Mouse (Mus musculus) kidney, postnatal 0 days (tissue): ENCODE measurements around the gene Cdpf1. TPM values are rescaled to one million over a fixed set of nuclear protein-coding genes. Genes with fewer than 3 reads are reported as not detected.

Source experiments
- ATAC-seq: fragments of 200-750 bp; cut with Nextera tagmentation; replicated peaks from 2 replicates; pipeline ENCODE4 v1.8.0; 2017; ENCODE audit warnings: low read depth, moderate number of reproducible peaks, moderate TSS enrichment, moderate library complexity; ENCODE audit not compliant: low FRiP score
- DNase-seq: peaks from one replicate; pipeline ENCODE4 v3.0.0-alpha.2; 2016; ENCODE audit warnings: low spot score
- H3K27ac ChIP-seq: fragments of 300-500 bp; sonication (generic); 2 replicates; pipeline ENCODE4 v1.5.1; 2014; ENCODE audit warnings: mild to moderate bottlenecking
- H3K27me3 ChIP-seq: fragments of 300-500 bp; sonication (generic); 2 replicates; pipeline ENCODE4 v1.6.1; 2014; ENCODE audit warnings: low read length, mixed read lengths; ENCODE audit not compliant: insufficient read depth
- H3K36me3 ChIP-seq: fragments of 300-500 bp; sonication (generic); 2 replicates; pipeline ENCODE4 v1.6.1; 2014; ENCODE audit warnings: low read length, mixed read lengths; ENCODE audit not compliant: insufficient read depth
- H3K4me1 ChIP-seq: fragments of 300-500 bp; sonication (generic); replicated peaks from 2 replicates; pipeline ENCODE4 v1.6.1; 2014; ENCODE audit warnings: antibody characterized with exemption, low read length, mixed read lengths; ENCODE audit not compliant: insufficient read depth
- H3K4me2 ChIP-seq: fragments of 300-500 bp; sonication (generic); 2 replicates; pipeline ENCODE4 v1.6.1; 2014; ENCODE audit warnings: mild to moderate bottlenecking, low read length, moderate library complexity, mixed read lengths
- H3K4me3 ChIP-seq: fragments of 300-500 bp; sonication (generic); replicated peaks from 2 replicates; pipeline ENCODE4 v1.5.1; 2014; ENCODE audit warnings: low read depth, low read length
- H3K9ac ChIP-seq: fragments of 300-500 bp; sonication (generic); 2 replicates; pipeline ENCODE4 v1.6.1; 2014; ENCODE audit warnings: low read depth, low read length
- H3K9me3 ChIP-seq: fragments of 300-500 bp; sonication (generic); replicated peaks from 2 replicates; pipeline ENCODE4 v1.6.1; 2016; ENCODE audit warnings: low read length, inconsistent platforms, mixed read lengths
- CTCF ChIP-seq: IDR thresholded peaks from 2 replicates; pipeline ENCODE4 v1.5.1; 2016; ENCODE audit warnings: antibody characterized with exemption, low read depth, mild to moderate bottlenecking, moderate library complexity
- WGBS: fragments of 180-500 bp; shearing (Covaris S2); extraction: QIAGEN DNeasy Blood & Tissue Kit; methylation state at CpG from one replicate; pipeline ENCODE4 v1.1.7; 2014; 5-methylcytosine and 5-hydroxymethylcytosine counted together
- polyA plus RNA-seq: library from polyadenylated mRNA; unstranded; fragments of >200 nt; fragmentation: Nextera tagmentation; extraction: Ambion mirVana; gene quantifications from 2 replicates; pipeline ENCODE4 v1.2.1, GENCODE M21; 2015

The Cdpf1 gene
- polyA plus RNA-seq, 1 experiment from 2014 or later: 38.5 TPM

GRCm38 (mm10) chr15:85828071-85828470 lies 16.6 kb upstream of the Cdpf1 start:
- no peak overlapping the region for H3K4me3 ChIP-seq
- no peaks in the 10 kb centered on the region for H3K27me3 ChIP-seq
- TF ChIP-seq CTCF: no peak
- H3K9ac ChIP-seq: no peak overlapping the region
- ATAC-seq (no peak), DNase-seq (no peak)
- 0 out of 2 replicates have a peak, but pooled peaks cover 3% of the 10 kb centered on the region for H3K4me1 ChIP-seq
- H3K36me3 ChIP-seq: no peaks in the 10 kb centered on the region
- H3K9me3 ChIP-seq: no peaks in the 10 kb centered on the region
- 83% methylated on average over 4 of the region's 4 CpGs for WGBS
- H3K4me2 ChIP-seq: no peak overlapping the region
- H3K27ac ChIP-seq: no peak overlapping the region

GRCm38 (mm10) chr15:85826676-85827075 lies 15.2 kb upstream of the Cdpf1 start:
- Histone ChIP-seq H3K36me3 (no peaks in the 10 kb centered on the region), H3K4me3 (no peak overlapping the region), H3K4me1 (no peaks in the 10 kb centered on the region), H3K4me2 (no peak overlapping the region), H3K9ac (no peak overlapping the region), H3K9me3 (no peaks in the 10 kb centered on the region), H3K27ac (no peak overlapping the region), H3K27me3 (no peaks in the 10 kb centered on the region)
- WGBS: 46% methylated on average over 5 of the region's 5 CpGs
- ATAC-seq (no peak), DNase-seq (no peak)
- no peak for TF ChIP-seq CTCF

- Histone ChIP-seq H3K9me3 (no peaks in the 10 kb centered on the region), H3K4me2 (peak overlapping the region; percentile 96), H3K36me3 (no peaks in the 10 kb centered on the region), H3K27me3 (peaks cover 5% of the 10 kb centered on the region; the same call in 1 of the 2 replicates), H3K27ac (no peak overlapping the region), H3K9ac (peak overlapping the region; percentile 79), H3K4me3 (peak overlapping the region; percentile 47), H3K4me1 (no peaks in the 10 kb centered on the region)
- peak; percentile 53 for DNase-seq
- ATAC-seq: peak; percentile 65; the same call in 1 of the 2 replicates
- WGBS: 7% methylated on average over 4 of the region's 4 CpGs
- TF ChIP-seq CTCF: peak; percentile 52
Measured at GRCm38 (mm10) chr15:85822011-85822359, 10.5 kb upstream of the Cdpf1 start.

- no peak within 1 kb of the TSS for H3K27ac ChIP-seq
- 1% methylated on average over 54 of the region's 65 CpGs for WGBS
- no peak for TF ChIP-seq CTCF
Measured at GRCm38 (mm10) chr15:85821203-85822010, 9.9 kb upstream of the Cdpf1 start, which contains the start of gene Pkdrej. Gene Pkdrej, minus strand, starts transcription at chr15:85821734.

GRCm38 (mm10) chr15:85813428-85813827 lies 1.9 kb upstream of the Cdpf1 start:
- ATAC-seq (no peak), DNase-seq (no peak)
- Histone ChIP-seq H3K36me3 (no peaks in the 10 kb centered on the region), H3K4me3 (no peak overlapping the region), H3K4me2 (no peak overlapping the region), H3K4me1 (no peaks in the 10 kb centered on the region), H3K27me3 (no peaks in the 10 kb centered on the region), H3K27ac (no peak overlapping the region), H3K9ac (no peak overlapping the region), H3K9me3 (no peaks in the 10 kb centered on the region)
- 66% methylated on average over 10 of the region's 10 CpGs for WGBS
- no peak for TF ChIP-seq CTCF

More at GRCm38 (mm10) chr15:85821203-85822010, 9.9 kb upstream of the Cdpf1 start, which contains the start of gene Pkdrej:
- Histone ChIP-seq H3K36me3 (no peaks in the 10 kb centered on the region), H3K4me2 (peak within 1 kb of the TSS; percentile 96), H3K4me1 (no peaks in the 10 kb centered on the region), H3K27me3 (peaks cover 5% of the 10 kb centered on the region; the same call in 1 of the 2 replicates), H3K9me3 (no peaks in the 10 kb centered on the region), H3K9ac (peak within 1 kb of the TSS; percentile 79), H3K4me3 (peak within 1 kb of the TSS; percentile 47)
- peak; percentile 79 for ATAC-seq
- peak; percentile 39 for DNase-seq

- no peaks in the 10 kb centered on the region for H3K27me3 ChIP-seq
- peak overlapping the region; percentile 84 for H3K4me3 ChIP-seq
- DNase-seq (no peak), ATAC-seq (peak; percentile 81)
- peak overlapping the region; percentile 85 for H3K4me2 ChIP-seq
- no peaks in the 10 kb centered on the region for H3K9me3 ChIP-seq
- peak overlapping the region; percentile 83 for H3K9ac ChIP-seq
- no peaks in the 10 kb centered on the region for H3K36me3 ChIP-seq
- peak; percentile 32 for TF ChIP-seq CTCF
- peak overlapping the region; percentile 92 for H3K27ac ChIP-seq
- no peaks in the 10 kb centered on the region for H3K4me1 ChIP-seq
- 2% methylated on average over 36 of the region's 36 CpGs for WGBS
Measured at GRCm38 (mm10) chr15:85810806-85811521, 533 bp downstream of the Cdpf1 start.
